Mouse (Mus musculus) kidney, adult 2 months (tissue): Measurements from ENCODE around the gene Spdl1. TPM values are rescaled to one million over a fixed set of nuclear protein-coding genes. Genes with fewer than 3 reads are reported as not detected.
A peak's percentile ranks its signal among the peaks of the same experiment; 100 is the strongest.

Experiments used
- DNase-seq: peaks from one replicate; pipeline ENCODE4 v3.0.0; 2021
- H3K27ac ChIP-seq: fragments of 200-500 bp; 2 replicates; pipeline ENCODE4 v1.5.1; 2012; ENCODE audit warnings: low read depth, low read length, control low read depth, inconsistent platforms; ENCODE audit not compliant: insufficient read depth
- H3K27me3 ChIP-seq: fragments of 200-500 bp; replicated peaks from 2 replicates; pipeline ENCODE4 v1.6.1; 2012; ENCODE audit warnings: mild to moderate bottlenecking, moderate library complexity, low read length, inconsistent platforms; ENCODE audit not compliant: control insufficient read depth, insufficient read depth
- H3K36me3 ChIP-seq: fragments of 200-500 bp; 2 replicates; pipeline ENCODE4 v1.6.1; 2012; ENCODE audit warnings: mild to moderate bottlenecking, moderate library complexity, low read length, inconsistent platforms; ENCODE audit not compliant: control insufficient read depth, insufficient read depth
- H3K4me1 ChIP-seq: fragments of 200-500 bp; 2 replicates; pipeline ENCODE4 v1.6.1; 2011; ENCODE audit warnings: low read length; ENCODE audit not compliant: control insufficient read depth, insufficient read depth
- H3K4me3 ChIP-seq: fragments of 200-500 bp; 2 replicates; pipeline ENCODE4 v1.5.1; 2011; ENCODE audit warnings: mild to moderate bottlenecking, low read depth, low read length, control low read depth; ENCODE audit not compliant: insufficient read depth
- CTCF ChIP-seq: fragments of 200-500 bp; conservative IDR thresholded peaks from 2 replicates; pipeline ENCODE4 v1.5.1; 2011; ENCODE audit warnings: low read depth, mild to moderate bottlenecking, control low read depth, low read length, moderate library complexity, mixed read lengths; ENCODE audit not compliant: insufficient read depth, insufficient read length
- POLR2A ChIP-seq: fragments of 200-500 bp; IDR thresholded peaks from one replicate; pipeline ENCODE4 v1.6.1; 2011; ENCODE audit warnings: low read depth, low read length, control low read depth
- WGBS: fragments of 180-500 bp; shearing (Covaris S2); methylation state at CpG from one replicate; pipeline ENCODE4 v1.1.7; 2018; 5-methylcytosine and 5-hydroxymethylcytosine counted together
- polyA plus RNA-seq: library from polyadenylated mRNA; depleted of rRNA; stranded (reverse); fragments of >200 nt; gene quantifications from 2 replicates; pipeline ENCODE4 v1.2.3, GENCODE M21; 2012

The Spdl1 gene
- polyA plus RNA-seq, 1 experiment, result 0.52 TPM

- Histone ChIP-seq H3K27ac (no peak overlapping the region), H3K27me3 (no peaks in the 10 kb centered on the region), H3K4me1 (no peaks in the 10 kb centered on the region), H3K36me3 (no peaks in the 10 kb centered on the region), H3K4me3 (no peak overlapping the region)
- DNase-seq, result no peak
- TF ChIP-seq CTCF (no peak), POLR2A (no peak)
- WGBS, result 75% methylated on average over 3 of the region's 3 CpGs
Measured at GRCm38 (mm10) chr11:34778351-34778750, 55.1 kb downstream of the Spdl1 start.

- WGBS, result 89% methylated on average over 4 of the region's 4 CpGs
- no peak for DNase-seq
- no peaks in the 10 kb centered on the region for H3K27me3 ChIP-seq
- H3K27ac ChIP-seq, result no peak overlapping the region
- H3K4me1 ChIP-seq, result no peaks in the 10 kb centered on the region
- TF ChIP-seq POLR2A (no peak), CTCF (no peak)
- H3K4me3 ChIP-seq, result no peak overlapping the region
- no peaks in the 10 kb centered on the region for H3K36me3 ChIP-seq
Measured at GRCm38 (mm10) chr11:34777529-34777928, 55.9 kb downstream of the Spdl1 start.

- 45% methylated on average over 2 of the region's 2 CpGs for WGBS
- H3K4me1 ChIP-seq, result no peaks in the 10 kb centered on the region
- no peak overlapping the region for H3K27ac ChIP-seq
- no peaks in the 10 kb centered on the region for H3K36me3 ChIP-seq
- TF ChIP-seq CTCF, result no peak
- no peak for TF ChIP-seq POLR2A
- H3K4me3 ChIP-seq, result no peak overlapping the region
- H3K27me3 ChIP-seq, result no peaks in the 10 kb centered on the region
- no peak for DNase-seq
Measured at GRCm38 (mm10) chr11:34776054-34776453, 57.4 kb downstream of the Spdl1 start.

GRCm38 (mm10) chr11:34774636-34775035, 58.8 kb downstream of the Spdl1 start:
- no peak overlapping the region for H3K4me3 ChIP-seq
- whole genome bisulfite sequencing, result 81% methylated on average over 2 of the region's 2 CpGs
- H3K4me1 ChIP-seq, result no peaks in the 10 kb centered on the region
- H3K27ac ChIP-seq, result no peak overlapping the region
- TF ChIP-seq POLR2A, result no peak
- no peak for TF ChIP-seq CTCF
- no peaks in the 10 kb centered on the region for H3K27me3 ChIP-seq
- no peaks in the 10 kb centered on the region for H3K36me3 ChIP-seq
- no peak for DNase-seq

GRCm38 (mm10) chr11:34773304-34773895, 60.0 kb downstream of the Spdl1 start:
- WGBS, result 76% methylated on average over 9 of the region's 9 CpGs
- no peak overlapping the region for H3K4me3 ChIP-seq
- no peak for DNase-seq
- TF ChIP-seq POLR2A (no peak), CTCF (no peak)
- H3K27ac ChIP-seq, result no peak overlapping the region
- no peaks in the 10 kb centered on the region for H3K36me3 ChIP-seq
- H3K27me3 ChIP-seq, result no peaks in the 10 kb centered on the region
- no peaks in the 10 kb centered on the region for H3K4me1 ChIP-seq

DNA sequence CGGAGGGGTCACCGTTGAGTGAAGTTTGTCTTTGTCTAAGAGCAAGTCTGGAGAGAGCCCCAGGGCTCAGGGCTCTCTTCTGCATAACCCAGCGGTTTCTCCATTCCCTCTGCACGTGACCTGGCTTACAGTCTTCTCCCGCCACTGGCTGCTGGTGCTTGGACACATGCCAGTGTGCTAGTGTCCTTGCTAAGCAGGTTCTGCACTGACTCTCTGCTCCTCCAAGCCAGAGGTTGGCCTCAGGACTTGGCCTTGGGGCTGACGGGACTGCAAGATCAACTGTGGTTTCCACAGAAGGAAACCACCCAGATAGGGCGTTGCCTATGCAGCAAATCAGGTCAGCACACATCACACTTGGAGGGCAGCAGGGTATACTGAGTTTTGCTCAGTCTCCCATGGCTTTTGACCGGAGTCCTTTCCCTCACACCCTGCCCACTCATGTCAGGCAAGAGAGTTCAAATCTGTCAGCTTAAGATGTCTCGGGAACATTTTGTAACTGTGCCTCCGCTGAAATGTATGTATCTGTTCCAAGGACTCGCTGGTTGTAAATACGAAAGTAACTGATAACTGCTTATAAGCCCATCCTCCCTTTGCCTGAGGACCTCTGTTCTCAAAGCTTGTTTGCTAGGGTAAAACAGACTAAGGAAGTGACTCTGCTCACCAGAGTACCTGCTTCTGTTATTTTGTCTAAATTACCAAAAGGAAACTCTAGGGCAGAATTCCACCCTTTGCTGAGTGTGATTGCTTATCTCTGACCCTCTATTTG, 62.0 kb downstream of the Spdl1 start:
- no peaks in the 10 kb centered on the region for H3K36me3 ChIP-seq
- H3K4me1 ChIP-seq, result no peaks in the 10 kb centered on the region
- WGBS, result 49% methylated on average over 12 of the region's 12 CpGs
- DNase-seq, result peak; percentile 72
- H3K27ac ChIP-seq, result no peak overlapping the region
- no peak for TF ChIP-seq POLR2A
- TF ChIP-seq CTCF, result no peak
- no peak overlapping the region for H3K4me3 ChIP-seq
- no peaks in the 10 kb centered on the region for H3K27me3 ChIP-seq

DNA sequence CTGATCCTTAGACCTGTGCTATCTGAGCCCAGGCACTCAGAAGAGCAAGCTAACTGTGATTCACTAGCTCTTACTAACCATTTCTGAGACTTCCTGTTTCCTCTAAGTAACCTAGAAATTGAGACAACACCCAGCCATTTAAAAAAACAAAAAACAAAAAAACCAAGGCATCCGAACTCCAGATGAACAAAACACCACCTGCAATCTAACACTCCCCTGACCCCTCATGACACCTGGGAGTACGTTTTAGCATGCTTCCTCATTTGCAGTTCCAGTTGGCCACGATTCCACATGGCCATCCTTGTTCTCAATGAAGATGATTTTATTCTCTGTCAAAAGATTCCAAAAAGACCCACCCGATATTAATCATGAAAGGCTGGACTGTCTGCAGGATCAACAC, 62.8 kb downstream of the Spdl1 start:
- 43% methylated on average over 4 of the region's 4 CpGs for WGBS
- no peaks in the 10 kb centered on the region for H3K4me1 ChIP-seq
- H3K36me3 ChIP-seq, result no peaks in the 10 kb centered on the region
- H3K27ac ChIP-seq, result no peak overlapping the region
- TF ChIP-seq CTCF (no peak), POLR2A (no peak)
- no peak overlapping the region for H3K4me3 ChIP-seq
- no peaks in the 10 kb centered on the region for H3K27me3 ChIP-seq
- no peak for DNase-seq

DNA sequence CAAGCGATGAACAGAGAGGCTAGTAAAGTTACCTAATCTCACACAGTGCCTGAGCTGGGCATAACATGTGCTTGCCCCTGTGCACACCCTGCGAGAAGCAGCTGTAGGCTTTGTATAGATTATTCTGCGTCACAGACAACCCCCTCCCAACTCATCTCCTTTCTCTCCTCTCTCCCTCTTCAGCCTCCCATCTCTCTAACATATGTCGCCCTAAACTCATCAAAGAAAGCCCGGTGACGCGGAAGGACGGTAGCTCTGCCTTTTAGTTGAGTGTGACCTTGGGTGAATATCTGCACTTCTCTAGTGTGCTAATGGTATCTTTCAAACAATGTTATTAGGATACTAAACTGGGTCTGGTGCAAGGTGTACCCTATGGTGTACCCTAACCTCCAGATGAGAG, 63.5 kb downstream of the Spdl1 start:
- 94% methylated on average over 8 of the region's 8 CpGs for whole genome bisulfite sequencing
- no peaks in the 10 kb centered on the region for H3K27me3 ChIP-seq
- no peak overlapping the region for H3K4me3 ChIP-seq
- no peaks in the 10 kb centered on the region for H3K4me1 ChIP-seq
- no peak for DNase-seq
- H3K36me3 ChIP-seq, result no peaks in the 10 kb centered on the region
- H3K27ac ChIP-seq, result no peak overlapping the region
- TF ChIP-seq POLR2A, result no peak
- TF ChIP-seq CTCF, result no peak
